Mouse (Mus musculus) heart, adult 11 months (tissue): Measurements from ENCODE around the gene Atg16l1.

Source experiments
- DNase-seq: peaks from one replicate; pipeline ENCODE4 v3.0.0; 2022

Gene Atg16l1

DNA sequence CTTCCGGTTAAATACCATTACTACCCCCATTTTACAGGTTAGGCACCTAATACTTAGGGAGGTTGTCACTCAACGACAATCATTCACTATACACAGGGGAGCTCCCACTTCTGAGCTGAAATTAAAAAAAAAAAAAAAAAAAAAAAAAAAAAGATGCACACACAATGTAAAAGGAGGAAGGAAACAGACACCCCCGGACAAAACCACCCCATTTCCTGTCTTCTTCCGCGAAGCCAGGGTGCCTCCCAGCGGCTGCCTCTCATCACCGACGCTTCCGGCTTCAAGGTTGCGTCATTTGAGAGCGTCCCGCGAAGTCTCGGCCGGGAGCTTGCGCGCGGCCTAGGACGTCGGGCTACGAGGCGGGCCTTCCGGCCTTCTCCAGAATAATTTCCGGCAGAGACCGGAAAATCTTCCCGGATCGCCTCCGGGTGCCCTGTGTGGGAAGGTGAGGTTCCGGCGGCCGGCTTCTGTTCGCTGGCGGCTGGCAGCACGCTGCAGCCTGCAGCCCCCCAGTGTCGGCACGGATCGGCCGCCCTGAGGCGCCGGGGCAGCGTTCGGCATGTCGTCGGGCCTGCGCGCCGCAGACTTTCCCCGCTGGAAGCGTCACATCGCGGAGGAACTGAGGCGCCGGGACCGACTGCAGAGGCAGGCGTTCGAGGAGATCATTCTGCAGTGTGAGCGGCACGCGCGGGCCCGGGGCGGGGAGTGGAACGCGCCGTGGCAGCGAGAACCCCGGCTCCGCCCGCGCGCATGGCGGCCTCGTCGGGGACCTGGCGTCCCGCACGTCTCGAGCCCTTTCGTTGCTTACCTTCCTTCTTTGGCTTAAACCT is at the start of gene Atg16l1:
TSS of gene Atg16l1 (plus strand) at position 230 of the 830 bp plus-strand sequence.
- peak; percentile 99 for DNase-seq

DNA sequence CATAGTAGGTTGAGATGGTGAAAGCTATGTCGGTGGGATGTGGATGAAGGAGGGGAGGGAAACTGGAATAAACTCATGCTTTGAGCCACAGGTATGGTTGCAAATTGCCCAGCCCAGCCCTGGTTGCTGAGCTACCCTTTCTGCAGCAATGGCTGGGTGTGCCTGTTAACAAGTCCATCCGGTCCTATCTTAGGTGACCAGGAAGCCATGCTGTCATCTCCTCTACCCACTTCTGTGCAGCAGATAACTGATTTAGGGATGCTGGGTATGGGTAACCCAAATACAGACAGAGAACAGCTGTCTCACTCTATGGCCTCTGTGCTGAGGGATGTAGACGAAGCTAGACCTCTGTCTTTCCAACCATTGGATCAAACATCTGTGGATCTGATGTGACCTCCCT is 49.3 kb upstream of the Atg16l1 start:
- DNase-seq: no peak

DNA sequence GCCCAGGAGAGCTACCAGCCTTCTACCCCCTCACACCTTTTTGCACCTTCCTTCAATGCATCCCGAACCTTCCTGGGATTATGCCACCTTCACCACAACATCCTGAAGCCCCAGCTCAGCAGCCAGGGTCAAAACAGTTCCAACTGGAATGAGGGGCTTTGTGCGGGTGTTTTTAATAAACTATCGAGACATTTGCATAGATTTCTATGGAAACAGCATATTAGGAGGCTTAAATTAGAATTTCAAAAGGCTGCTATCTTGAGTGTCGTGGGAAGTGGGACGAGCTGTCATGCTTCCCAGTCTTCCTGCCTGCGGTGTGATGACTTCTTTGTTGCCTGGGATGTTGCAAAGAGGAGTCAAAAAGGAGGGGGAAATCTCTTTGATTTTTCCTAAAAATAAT is 46.6 kb upstream of the Atg16l1 start:
- DNase-seq: no peak

DNA sequence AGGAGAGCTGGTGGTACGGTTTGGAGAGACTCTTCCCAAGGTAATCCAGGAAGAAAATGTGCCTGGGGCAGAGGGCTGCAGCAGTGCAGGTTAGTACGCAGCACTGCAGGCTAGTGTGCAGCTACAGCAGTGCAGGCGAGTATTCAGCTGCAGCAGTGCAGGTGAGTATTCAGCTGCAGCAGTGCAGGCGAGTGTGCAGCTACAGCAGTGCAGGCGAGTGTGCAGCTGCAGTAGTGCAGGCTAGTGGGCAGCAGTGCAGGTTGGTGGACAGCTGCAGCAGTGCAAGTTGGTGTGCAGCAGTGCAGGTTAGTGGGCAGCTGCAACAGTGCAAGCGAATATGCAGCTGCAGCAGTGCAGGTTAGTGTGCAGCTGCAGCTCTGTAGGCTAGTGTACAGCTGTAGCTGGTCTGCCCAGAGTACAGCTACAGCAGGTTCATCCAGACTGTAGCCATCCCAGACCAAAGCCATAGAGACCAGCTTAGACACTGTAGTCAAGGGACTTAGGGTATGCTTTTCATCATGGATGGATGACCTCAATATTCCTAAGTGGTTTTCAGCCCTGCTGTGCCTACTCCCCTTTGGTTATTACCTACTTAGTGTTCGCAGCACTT is 45.9 kb upstream of the Atg16l1 start:
- no peak for DNase-seq

DNA sequence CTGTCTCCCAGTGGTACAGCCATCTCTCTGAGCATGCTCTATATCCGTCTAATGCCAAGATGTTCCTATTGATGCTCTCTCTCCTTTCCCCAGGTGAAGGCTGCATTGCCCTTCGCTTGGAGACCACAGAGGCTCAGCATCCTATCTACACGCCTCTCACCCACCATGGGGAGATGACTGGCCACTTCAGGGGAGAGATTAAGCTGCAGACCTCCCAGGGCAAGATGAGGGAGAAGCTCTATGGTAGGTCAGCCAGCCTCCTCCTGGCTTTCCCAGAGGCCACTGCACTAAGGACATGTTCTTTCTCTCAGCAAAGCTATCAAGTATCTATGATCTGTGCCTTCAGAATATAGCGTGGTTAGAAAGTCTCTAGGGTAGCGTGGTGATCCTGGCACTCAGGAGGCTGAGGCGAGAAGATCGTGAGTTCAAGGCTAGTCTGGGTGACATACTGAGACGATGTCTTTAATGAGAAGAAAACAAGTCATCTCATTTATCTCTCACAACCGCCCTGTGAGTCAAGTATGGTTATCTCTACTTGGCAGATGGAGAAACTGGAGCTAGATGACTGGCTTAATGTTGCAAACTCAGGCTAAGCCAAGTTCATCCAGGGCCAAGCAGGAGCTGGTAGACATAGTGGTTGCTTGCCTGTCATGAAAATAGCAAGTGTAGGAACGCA is 43.6 kb upstream of the Atg16l1 start:
- no peak for DNase-seq

DNA sequence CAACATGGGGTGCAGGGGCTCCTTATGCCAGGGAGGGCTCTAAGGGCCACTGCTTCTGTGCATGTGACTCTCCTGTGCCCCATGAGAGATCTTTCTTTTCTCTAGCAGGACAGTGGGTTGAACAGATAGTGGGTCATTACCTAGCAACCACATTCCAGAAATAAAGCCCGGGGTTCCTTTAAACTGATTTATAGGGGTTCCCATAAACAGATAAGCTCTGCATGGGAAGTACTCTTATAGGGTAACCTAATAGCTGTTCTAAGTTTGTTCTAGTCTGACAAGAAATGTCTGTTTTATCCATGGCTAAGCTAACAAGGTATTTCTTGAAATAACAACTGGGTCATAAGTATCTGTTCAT is 43.1 kb upstream of the Atg16l1 start:
- no peak for DNase-seq

DNA sequence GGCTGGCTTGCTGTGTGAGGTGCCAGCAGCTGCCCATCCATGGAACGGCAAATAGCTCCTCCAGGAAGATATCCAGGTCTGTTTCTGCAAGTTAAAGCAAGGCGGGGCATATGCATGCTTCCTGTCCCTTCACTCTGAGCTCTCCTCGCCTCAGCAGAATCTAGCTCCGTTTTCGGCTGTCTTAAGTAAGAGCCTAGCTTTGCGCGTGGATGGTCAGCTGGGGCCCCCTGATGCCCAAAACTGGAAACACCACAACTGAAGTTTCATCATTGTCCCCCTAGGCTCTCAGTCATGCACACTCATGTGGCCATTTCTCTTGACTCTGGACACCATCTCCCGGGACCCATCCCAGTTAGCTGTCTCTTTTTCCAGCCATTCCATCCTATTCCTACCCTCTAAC is 34.3 kb upstream of the Atg16l1 start:
- no peak for DNase-seq

DNA sequence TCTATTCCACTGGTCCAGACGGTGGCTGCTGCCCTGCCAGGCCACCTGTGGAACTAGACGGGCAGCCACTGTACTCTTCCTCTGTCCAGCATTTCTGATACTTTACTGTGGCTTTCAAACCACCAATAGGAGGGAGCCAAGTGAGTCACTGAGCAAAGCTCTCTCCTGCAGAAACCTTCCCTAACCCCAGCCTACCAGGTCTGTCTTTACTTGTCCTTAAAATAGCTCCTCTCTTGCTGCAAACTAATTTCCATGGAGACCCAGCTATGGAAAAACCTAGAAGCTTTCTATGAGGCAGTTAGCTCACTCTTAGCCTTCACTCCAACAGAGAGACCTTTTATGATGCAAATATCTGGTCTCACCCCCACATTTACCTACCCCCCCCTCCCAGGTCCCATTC is 33.6 kb upstream of the Atg16l1 start:
- no peak for DNase-seq

DNA sequence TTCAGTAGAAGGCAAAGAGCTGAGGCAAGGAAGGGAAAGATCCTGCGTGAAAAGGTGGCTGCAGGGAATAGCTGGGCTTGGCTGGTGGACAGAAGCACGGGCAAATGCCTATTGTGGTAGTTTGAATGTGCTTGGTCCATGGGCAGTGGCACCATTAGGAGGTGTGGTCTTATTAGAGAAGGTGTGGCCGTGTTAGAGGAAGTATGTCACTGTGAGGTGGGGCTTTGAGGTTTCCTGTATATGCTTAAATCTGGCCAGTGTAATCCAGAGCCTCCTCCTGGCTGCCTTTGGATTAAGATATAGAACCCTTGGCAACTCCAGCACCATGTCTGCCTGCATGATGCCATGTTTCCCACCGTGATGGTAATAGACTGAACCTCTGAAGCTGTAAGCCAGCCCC is 32.3 kb upstream of the Atg16l1 start:
- DNase-seq: no peak

DNA sequence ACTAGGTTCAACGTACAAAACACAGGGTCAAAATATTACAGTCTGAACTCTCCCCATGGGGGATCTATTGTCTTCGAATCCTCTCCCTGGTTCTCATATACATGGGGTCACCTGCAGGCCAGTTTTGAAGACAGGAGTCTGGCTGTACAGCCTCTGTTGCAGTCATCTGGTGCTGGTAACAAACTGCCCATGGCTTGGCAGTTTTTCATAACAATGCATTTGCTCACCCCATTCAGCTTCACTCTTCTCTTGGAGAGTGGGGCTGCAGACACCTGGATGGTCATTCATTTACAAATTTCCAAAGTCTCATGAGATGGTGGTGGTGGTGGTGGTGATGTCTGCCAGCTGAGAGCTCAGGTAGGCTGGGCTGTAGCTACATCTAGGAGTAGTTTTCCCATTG is 26.6 kb upstream of the Atg16l1 start:
- no peak for DNase-seq

DNA sequence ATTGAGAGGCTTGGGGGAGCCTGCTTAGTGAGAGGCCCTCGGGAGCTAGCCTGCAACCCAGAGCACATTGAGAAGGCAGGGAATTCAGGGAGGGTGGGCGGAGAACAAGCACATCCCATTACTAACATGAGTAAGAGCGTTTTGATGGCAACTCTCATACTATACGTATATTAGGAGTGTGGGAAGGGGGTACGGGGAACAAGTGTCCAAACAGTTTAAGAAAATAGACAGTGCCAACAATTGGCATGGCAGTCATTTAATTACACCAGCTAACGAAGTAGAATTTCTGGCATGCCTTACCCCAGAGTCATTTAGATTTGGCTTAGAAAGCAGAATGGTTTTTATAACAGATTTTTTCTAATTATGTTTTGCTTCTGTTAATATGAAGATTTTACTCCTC is 25.8 kb upstream of the Atg16l1 start:
- DNase-seq: no peak

DNA sequence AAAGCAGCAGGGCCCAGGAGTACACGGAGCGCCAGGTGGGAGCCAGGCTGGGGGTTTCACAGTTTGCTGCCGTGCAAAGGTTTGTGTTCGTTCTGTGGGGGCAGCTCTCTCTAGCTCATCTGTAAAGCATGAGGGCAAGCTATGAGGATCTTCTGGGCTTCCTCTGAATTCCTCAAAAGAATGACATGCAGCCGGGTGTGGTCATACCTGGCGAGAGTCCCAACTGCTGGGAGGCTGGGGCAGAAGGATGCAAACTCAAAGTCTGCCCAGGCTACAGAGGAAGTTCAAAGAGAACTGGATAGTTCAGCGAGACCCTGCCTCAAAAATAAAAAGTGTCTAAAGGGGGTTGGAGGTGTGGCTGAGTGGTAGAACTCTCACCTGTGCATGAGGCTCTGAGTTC is 25.4 kb upstream of the Atg16l1 start:
- no peak for DNase-seq

DNA sequence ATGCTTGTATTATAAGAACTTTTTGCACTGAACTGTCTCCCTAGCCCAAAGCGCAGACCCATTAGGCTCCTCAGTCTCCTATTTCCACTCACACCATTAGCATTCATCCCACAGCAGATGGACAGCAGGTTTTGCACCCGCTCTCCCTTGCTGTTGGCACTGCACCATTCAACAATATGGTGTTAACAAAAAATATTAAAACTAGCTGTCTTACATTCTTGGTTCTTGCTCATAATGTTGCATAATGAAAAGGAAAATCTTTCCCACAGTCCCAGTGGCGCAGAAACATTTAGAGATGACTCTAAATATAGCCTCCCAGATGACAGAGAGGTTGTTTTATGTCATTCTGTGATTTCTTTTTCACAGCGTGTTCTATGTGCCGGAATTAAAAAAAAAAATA is 22.5 kb upstream of the Atg16l1 start:
- DNase-seq: peak; percentile 90

DNA sequence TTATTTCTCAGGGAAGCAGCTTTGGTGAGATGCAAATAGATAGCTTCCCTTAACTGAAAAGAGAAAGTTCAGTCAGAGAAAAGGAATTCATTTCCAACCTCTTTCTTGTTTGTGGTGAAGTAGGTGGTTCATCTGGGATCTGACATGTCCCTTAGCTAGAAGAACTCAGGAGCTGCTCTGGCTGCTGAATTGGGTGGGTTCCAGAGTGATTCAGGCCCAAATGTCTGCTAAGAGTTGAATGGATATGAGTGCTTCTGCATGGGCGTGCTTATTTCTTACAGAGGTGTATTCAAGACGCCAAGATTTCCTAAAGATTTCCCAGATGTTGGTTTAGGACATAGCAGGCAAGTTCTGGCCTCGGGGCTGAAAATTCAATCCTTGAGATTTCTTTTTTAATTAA is 21.5 kb upstream of the Atg16l1 start:
- DNase-seq: no peak

DNA sequence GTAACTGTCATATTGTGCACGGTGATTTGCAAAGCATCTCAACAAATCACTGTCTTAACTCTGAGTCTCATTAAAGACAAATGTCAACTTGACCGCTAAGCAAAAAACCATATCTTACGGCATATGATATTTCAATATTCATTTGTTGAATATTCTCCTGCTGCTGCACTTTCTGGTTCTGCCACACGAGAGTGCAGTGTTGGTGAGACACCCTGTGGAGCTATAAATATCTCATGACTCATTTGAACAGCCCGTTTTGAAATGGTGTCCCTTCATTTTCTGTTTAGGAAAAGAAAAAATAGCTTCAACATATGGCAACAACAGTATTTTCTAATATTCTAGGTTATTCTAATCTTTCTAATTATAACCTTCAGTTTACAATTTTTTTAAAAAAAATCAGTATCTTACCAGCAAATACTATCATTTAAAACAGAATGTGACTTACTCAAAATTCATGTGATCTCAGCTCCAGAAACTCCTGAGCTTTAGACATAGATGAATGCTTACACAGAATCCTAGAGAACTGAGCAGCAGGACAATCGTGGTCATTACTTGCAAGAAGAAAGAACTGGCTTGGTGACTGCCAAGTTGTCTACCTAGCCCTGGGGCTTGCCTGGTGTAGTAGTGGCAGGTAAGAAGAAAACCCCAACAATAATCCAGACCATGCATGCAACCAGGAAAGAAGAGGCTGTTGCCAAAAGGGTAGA is 14.9 kb upstream of the Atg16l1 start:
- DNase-seq: no peak

DNA sequence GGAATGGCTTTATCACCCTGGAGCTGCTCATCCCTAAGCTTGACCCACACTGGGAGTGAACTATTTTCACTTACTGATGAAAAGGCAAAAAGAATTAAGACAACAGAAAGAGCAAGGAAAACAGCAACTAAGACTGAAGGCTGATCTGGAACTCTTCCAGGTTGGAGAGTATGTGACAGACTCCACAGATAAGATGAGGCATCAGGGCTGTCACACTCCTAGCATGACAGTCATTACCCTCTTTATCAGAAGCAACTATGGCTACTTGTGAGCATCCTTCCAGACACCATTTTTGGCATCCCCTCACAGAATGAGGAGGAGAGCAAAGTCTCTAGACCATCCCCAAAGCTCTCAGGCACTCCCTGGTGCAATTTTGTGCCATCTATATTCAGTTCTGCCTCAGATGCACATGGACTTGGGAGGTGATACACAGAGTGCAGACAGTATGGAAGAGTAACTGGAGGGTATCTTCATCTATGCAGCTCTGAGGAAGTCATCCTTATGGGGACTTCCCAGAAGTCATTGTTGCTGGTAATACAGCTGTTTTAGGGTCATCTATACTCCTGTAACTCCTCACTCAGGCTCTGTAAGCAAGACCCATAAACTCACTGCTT is 6.2 kb upstream of the Atg16l1 start:
- DNase-seq: no peak

DNA sequence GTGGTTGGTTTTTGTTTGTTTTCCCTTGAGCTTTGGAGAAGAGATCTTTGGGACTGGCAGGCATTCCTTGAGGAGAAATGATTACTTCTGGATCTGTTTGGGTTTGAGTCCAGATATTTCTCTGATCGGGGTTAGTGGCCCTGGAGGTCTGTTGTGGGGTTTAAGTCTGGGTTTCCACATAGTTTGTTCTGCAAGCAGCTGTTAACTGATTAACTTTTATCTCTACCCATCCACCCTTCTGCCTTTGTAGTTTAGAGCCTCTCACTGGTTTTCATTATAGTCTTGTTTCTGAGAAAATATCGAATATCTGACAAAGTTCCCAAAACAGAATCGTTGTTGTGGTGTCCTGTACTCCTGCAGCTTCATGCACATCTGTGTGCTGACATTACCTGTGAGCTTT is 8.2 kb downstream of the Atg16l1 start:
- DNase-seq: peak; percentile 22

DNA sequence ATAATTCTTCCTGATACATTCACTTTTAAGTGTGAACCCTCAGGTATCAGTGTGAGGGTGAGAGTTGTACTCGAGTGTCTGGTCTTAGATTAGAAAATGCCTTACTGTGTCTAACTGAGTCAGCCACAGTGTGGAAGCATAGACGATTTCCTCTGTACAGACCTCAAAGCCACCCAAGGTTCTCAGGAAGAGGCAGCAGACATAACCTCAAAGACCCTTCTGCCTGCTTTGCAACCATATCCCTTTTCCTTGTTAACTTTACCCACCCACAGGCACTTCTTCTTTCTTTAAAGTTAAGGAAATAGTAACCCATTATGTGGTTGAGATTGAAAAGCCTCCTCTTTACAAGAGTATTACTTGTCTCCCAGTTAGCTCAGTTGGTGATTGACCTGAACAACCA is 10.1 kb downstream of the Atg16l1 start:
- DNase-seq: peak; percentile 43

DNA sequence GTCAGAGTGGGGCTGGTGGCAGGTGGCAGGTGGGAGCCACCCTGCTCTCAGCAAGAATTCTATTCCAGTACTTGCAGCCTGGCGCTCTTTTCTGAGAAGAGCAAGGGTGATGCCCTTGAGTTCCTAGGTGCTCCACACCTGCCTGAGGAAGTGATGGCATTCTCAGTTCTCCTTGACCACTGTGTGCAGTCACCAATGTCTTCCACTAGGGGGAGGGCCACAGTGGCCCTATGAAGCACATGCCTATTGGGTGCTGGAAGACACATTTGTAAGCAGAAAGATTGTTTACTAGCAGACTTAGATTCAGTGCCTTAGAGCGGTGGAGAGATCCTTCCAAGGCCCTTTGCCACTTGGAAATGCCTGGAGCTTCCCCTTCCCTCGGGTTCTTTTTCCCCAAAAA is 10.6 kb downstream of the Atg16l1 start:
- DNase-seq: peak; percentile 84

DNA sequence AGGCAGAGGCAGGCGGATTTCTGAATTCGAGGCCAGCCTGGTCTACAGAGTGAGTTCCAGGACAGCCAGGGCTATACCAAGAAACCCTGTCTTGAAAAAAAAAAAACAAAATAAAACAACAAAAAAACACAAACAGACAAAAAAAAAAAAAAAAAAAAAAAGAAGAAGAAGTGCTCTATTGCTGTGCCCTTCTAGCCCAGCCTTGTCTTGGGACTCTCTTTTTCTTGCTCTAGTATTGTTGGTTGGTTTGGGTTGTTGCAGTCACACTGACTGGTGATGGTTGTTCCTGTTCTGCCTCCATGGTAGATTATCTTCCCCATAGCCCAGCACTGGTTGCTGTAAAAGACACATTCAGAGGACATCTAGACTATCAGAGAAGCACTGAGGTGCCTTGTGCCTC is 13.6 kb downstream of the Atg16l1 start:
- DNase-seq: no peak

DNA sequence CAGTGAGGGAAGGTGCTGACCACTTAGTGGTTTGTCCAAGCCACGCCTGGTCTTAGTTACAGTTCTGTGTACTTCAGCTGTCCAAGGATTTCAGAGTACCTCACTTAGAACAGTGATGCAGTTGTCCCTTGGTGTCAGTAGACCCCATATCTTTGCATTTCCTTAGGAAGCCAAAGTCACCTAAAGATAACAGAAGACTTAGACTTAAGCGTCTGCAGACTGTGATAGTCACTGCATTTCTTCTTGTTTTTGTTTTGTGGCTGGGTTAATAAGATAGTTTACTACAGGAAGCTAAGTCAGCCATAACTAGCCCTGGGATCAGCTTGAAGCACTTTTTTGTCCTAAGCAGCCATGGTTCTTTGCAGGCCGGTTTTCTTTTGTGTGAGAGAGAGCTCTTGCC is 14.8 kb downstream of the Atg16l1 start:
- no peak for DNase-seq

DNA sequence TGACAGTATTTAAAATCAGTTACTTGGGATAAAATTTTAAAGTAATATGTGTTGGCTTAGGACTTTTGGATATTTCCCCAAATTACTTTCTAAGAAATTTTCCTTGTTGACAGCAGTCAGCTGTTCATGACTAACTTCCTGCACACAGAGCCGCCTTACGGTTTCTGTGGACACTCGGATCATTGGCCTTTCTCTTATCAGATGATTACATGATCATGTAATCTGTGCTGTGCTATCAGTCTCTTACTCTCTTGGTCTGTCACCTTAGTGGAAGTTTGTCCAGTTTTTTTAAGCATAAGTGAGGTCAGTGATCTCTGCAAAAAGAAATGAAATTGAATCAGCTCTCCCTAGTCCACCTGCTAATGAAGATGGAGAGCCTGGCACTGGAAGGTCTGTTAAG is 16.1 kb downstream of the Atg16l1 start:
- no peak for DNase-seq

DNA sequence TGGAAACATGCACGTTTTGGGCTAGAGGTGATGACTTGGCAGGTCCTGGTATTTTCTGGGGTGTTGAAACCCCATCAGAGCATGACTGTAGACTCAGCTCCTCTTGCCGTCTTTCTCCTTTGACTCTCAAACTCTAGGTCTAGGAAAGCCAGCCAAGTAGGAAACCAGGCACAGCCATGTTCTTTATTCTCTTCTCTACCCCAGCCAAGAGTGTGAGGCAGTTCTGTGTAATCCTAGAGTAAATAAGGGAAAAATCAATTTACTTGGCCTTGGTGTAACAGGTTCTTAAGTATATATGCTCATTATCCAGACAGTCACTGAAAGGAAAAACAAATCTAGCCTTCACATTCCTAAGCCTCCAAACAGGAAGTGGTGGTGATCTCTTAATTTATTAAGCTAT is 17.7 kb downstream of the Atg16l1 start:
- DNase-seq: no peak
